Comparison of ENCODE assay signal across 18 mouse cellular contexts in genomic region chr6:87786621-87787020, GRCm38 (mm10). TPM values are rescaled to one million over a fixed set of nuclear protein-coding genes. Genes with fewer than 3 reads are reported as not detected.
DNase-seq lines count a peak whose midpoint lies in the region; ATAC-seq and TF ChIP-seq lines count a peak whose summit lies in the region.
"Had no signal": no experiment of that assay in that cellular context is flagged by ENCODE, and none has a peak within 500 bp of the region (broad histone marks: within the 10 kb centered on the region; RNA-seq: fewer than 3 reads in every experiment).

No protein-coding gene starts in this region.

- no peak for TF ChIP-seq POLR2A in myocyte (IDR thresholded peaks at IDR 0.05; ENCODE audit: insufficient read length, low read depth)

- no peak for TF ChIP-seq CTCF in liver, postnatal 0 days (IDR thresholded peaks at IDR 0.05; ENCODE audit: low read depth)

- peaks cover 25% of the 10 kb centered on the region for H3K4me1 ChIP-seq in heart, embryonic 10.5 days
- peaks cover 60% of the 10 kb centered on the region for H3K4me1 ChIP-seq in liver, embryonic 13.5 days (replicated peaks)
- peaks cover 45% of the 10 kb centered on the region for H3K4me1 ChIP-seq in liver, postnatal 0 days (ENCODE audit: insufficient read depth)
- peaks cover 65% of the 10 kb centered on the region for H3K4me1 ChIP-seq in liver, embryonic 15.5 days (replicated peaks)

- ATAC-seq in liver, embryonic 13.5 days (ENCODE audit: low read depth) = no peak
- ATAC-seq in liver, postnatal 0 days = no peak
- no peak for ATAC-seq in liver, embryonic 15.5 days (ENCODE audit: insufficient read depth)
- ATAC-seq: forebrain, embryonic 14.5 days had no signal

- no peak overlapping the region for H3ac ChIP-seq in myocyte (ENCODE audit: control insufficient read depth, insufficient read length)

- no peaks in the 10 kb centered on the region for H3K27me3 ChIP-seq in heart, embryonic 10.5 days (ENCODE audit: insufficient read depth, poor library complexity, severe bottlenecking)
- H3K27me3 ChIP-seq in liver, embryonic 13.5 days = no peaks in the 10 kb centered on the region
- H3K27me3 ChIP-seq in liver, postnatal 0 days (ENCODE audit: insufficient read depth, low read length) = no peaks in the 10 kb centered on the region
- no peaks in the 10 kb centered on the region for H3K27me3 ChIP-seq in liver, embryonic 15.5 days
- H3K27me3 ChIP-seq in myocyte (ENCODE audit: control insufficient read depth, insufficient read depth, insufficient read length) = no peaks in the 10 kb centered on the region
- H3K27me3 ChIP-seq: embryonic facial prominence, embryonic 13.5 days; heart, embryonic 12.5 days had no signal

- no peak overlapping the region for H3K4me2 ChIP-seq in liver, embryonic 13.5 days
- no peak overlapping the region for H3K4me2 ChIP-seq in liver, postnatal 0 days (ENCODE audit: low read depth, low read length)
- H3K4me2 ChIP-seq in liver, embryonic 15.5 days = no peak overlapping the region
- peak overlapping the region; percentile 6 for H3K4me2 ChIP-seq in myocyte (ENCODE audit: low read depth)
- H3K4me2 ChIP-seq: embryonic facial prominence, embryonic 13.5 days; heart, embryonic 12.5 days; hindbrain, embryonic 14.5 days had no signal

- peak; percentile 70 for DNase-seq in heart, embryonic 10.5 days (ENCODE audit: low spot score)
- DNase-seq in heart, adult 8-10 months (ENCODE audit: low spot score) = no peak
- no peak for DNase-seq in liver, embryonic 13.5 days
- no peak for DNase-seq in liver, postnatal 0 days
- DNase-seq in adrenal gland, adult (ENCODE audit: inconsistent age in 2 of 2, low spot score in 1 of 2) = no peak
- DNase-seq: adrenal gland, postnatal 10 days; cerebellum, adult 11 months; cerebellum, adult 8-10 months; cerebellum, postnatal 25 days had no signal

- H3K9ac ChIP-seq in liver, embryonic 13.5 days = no peak overlapping the region; the same call in 1 of the 2 replicates
- no peak overlapping the region for H3K9ac ChIP-seq in liver, postnatal 0 days (replicated peaks)
- no peak overlapping the region for H3K9ac ChIP-seq in liver, embryonic 15.5 days
- H3K9ac ChIP-seq: embryonic facial prominence, embryonic 13.5 days; heart, embryonic 12.5 days; hindbrain, embryonic 14.5 days had no signal

- no peak overlapping the region for H3K4me3 ChIP-seq in heart, embryonic 10.5 days
- no peak overlapping the region for H3K4me3 ChIP-seq in liver, embryonic 13.5 days (replicated peaks)
- H3K4me3 ChIP-seq in liver, postnatal 0 days (ENCODE audit: low read depth, low read length) = no peak overlapping the region
- no peak overlapping the region for H3K4me3 ChIP-seq in liver, embryonic 15.5 days (replicated peaks)
- H3K4me3 ChIP-seq in myocyte = no peak overlapping the region
- H3K4me3 ChIP-seq: embryonic facial prominence, embryonic 13.5 days; heart, embryonic 12.5 days; hindbrain, embryonic 10.5 days had no signal

- no peaks in the 10 kb centered on the region for H3K9me3 ChIP-seq in heart, embryonic 10.5 days
- H3K9me3 ChIP-seq in liver, embryonic 13.5 days (replicated peaks) = no peaks in the 10 kb centered on the region
- H3K9me3 ChIP-seq in liver, postnatal 0 days (ENCODE audit: low read length) = no peaks in the 10 kb centered on the region
- no peaks in the 10 kb centered on the region for H3K9me3 ChIP-seq in liver, embryonic 15.5 days (replicated peaks)
- H3K9me3 ChIP-seq: embryonic facial prominence, embryonic 13.5 days; heart, embryonic 12.5 days; hindbrain, embryonic 10.5 days had no signal

- no peak for TF ChIP-seq EP300 in liver, postnatal 0 days (IDR thresholded peaks at IDR 0.05; ENCODE audit: low read depth)

- WGBS in heart, embryonic 10.5 days = 84% methylated on average over 5 of the region's 5 CpGs
- 75% methylated on average over 5 of the region's 5 CpGs for WGBS in liver, embryonic 13.5 days (ENCODE audit: insufficient replicate concordance)
- 69% methylated on average over 5 of the region's 5 CpGs for WGBS in liver, postnatal 0 days (ENCODE audit: insufficient replicate concordance)
- WGBS in liver, embryonic 15.5 days (ENCODE audit: insufficient replicate concordance) = 69% methylated on average over 5 of the region's 5 CpGs

- no peaks in the 10 kb centered on the region for H3K79me2 ChIP-seq in myocyte (ENCODE audit: control insufficient read depth, insufficient read depth)

- H3K27ac ChIP-seq in heart, embryonic 10.5 days = no peak overlapping the region
- H3K27ac ChIP-seq in liver, embryonic 13.5 days = peak overlapping the region; percentile 99
- H3K27ac ChIP-seq in liver, postnatal 0 days (ENCODE audit: low read depth) = no peak overlapping the region
- peak overlapping the region; percentile 96; the same call in 1 of the 2 replicates for H3K27ac ChIP-seq in liver, embryonic 15.5 days (replicated peaks)
- H3K27ac ChIP-seq: embryonic facial prominence, embryonic 13.5 days; hindbrain, embryonic 10.5 days; hindbrain, embryonic 14.5 days had no signal

- H3K36me3 ChIP-seq in heart, embryonic 10.5 days = no peaks in the 10 kb centered on the region
- peaks cover 29% of the 10 kb centered on the region for H3K36me3 ChIP-seq in liver, embryonic 13.5 days
- peaks cover 14% of the 10 kb centered on the region for H3K36me3 ChIP-seq in liver, postnatal 0 days (replicated peaks; ENCODE audit: insufficient read depth, low read length)
- H3K36me3 ChIP-seq in liver, embryonic 15.5 days (replicated peaks) = peaks cover 42% of the 10 kb centered on the region
- H3K36me3 ChIP-seq in myocyte (ENCODE audit: control insufficient read depth, insufficient read depth) = no peaks in the 10 kb centered on the region
- H3K36me3 ChIP-seq: heart, embryonic 12.5 days had no signal

TF ChIP-seq in myocyte, 11 proteins besides CTCF, POLR2A, EP300 and RAD21:
- TF ChIP-seq CEBPB (IDR thresholded peaks at IDR 0.05; ENCODE audit: insufficient read depth, poor library complexity, severe bottlenecking) (no peak), SRF (IDR thresholded peaks at IDR 0.05; ENCODE audit: control insufficient read depth, insufficient read length, low read depth) (no peak), MYOD1 (IDR thresholded peaks at IDR 0.05; ENCODE audit: control insufficient read depth in 1 of 3, insufficient read length in 2 of 3, low read depth in 2 of 3) (no peak), USF1 (IDR thresholded peaks at IDR 0.05; ENCODE audit: low read depth) (no peak), MYOG (IDR thresholded peaks at IDR 0.05; ENCODE audit: control insufficient read depth in 1 of 3, insufficient read depth in 1 of 3, insufficient read length in 2 of 3, low read depth in 2 of 3) (no peak), E2F4 (IDR thresholded peaks at IDR 0.05; ENCODE audit: insufficient read depth) (no peak), TCF3 (IDR thresholded peaks at IDR 0.05; ENCODE audit: insufficient read length, low read depth) (no peak), MAX (IDR thresholded peaks at IDR 0.05; ENCODE audit: low read depth) (no peak), REST (IDR thresholded peaks at IDR 0.05; ENCODE audit: insufficient read depth, insufficient read length) (no peak), TCF12 (IDR thresholded peaks at IDR 0.05; ENCODE audit: insufficient read depth, poor library complexity, severe bottlenecking) (no peak), POLR2AphosphoS2 (IDR thresholded peaks at IDR 0.05; ENCODE audit: insufficient read length, low read depth) (no peak)

RNA-seq across cellular contexts. Expression of gene Gp9, which starts 8.7 kb away (rescaled TPM):
- 4.8 and 6.2 TPM in 2 replicates for polyA plus RNA-seq in heart, embryonic 10.5 days (2016; fragmentation: Nextera tagmentation; extraction: Ambion mirVana)
- 1 to 10 TPM in 3 of 4 experiments, under 1 TPM in 1; 0.81 to 3.6 (median 1.6) TPM for total RNA-seq in heart, adult 8-10 months (2022)
- polyA plus RNA-seq in liver, embryonic 13.5 days (2015; fragmentation: Nextera tagmentation; extraction: Ambion mirVana) = 32.7 and 35.6 TPM in 2 replicates
- polyA plus RNA-seq in liver, postnatal 0 days (2015; fragmentation: Nextera tagmentation; extraction: Ambion mirVana) = 36.5 and 38.0 TPM in 2 replicates
- 26.8 and 29.9 TPM in 2 replicates for polyA plus RNA-seq in liver, embryonic 15.5 days (2015; fragmentation: Nextera tagmentation; extraction: Ambion mirVana)
- polyA plus RNA-seq in myocyte (2012; fragmentation: generic; extraction: Trizol) = not detected
- total RNA-seq: ES-E14; gastrocnemius, adult 8-10 months had no signal

RNA-seq across cellular contexts. Expression of gene Rab43, which starts 25.3 kb away (rescaled TPM):
- polyA plus RNA-seq in heart, embryonic 10.5 days (2016; fragmentation: Nextera tagmentation; extraction: Ambion mirVana) = 4.4 and 5.1 TPM in 2 replicates
- 10 to 100 TPM in 1 of 4 experiments, 1 to 10 TPM in 3; 7.9 to 13.3 (median 9.0) TPM for total RNA-seq in heart, adult 8-10 months (2022)
- 20.6 and 24.1 TPM in 2 replicates for polyA plus RNA-seq in liver, embryonic 13.5 days (2015; fragmentation: Nextera tagmentation; extraction: Ambion mirVana)
- polyA plus RNA-seq in liver, postnatal 0 days (2015; fragmentation: Nextera tagmentation; extraction: Ambion mirVana) = 44.4 and 45.4 TPM in 2 replicates
- 33.2 and 44.8 TPM in 2 replicates for polyA plus RNA-seq in liver, embryonic 15.5 days (2015; fragmentation: Nextera tagmentation; extraction: Ambion mirVana)
- polyA plus RNA-seq in myocyte (2012; fragmentation: generic; extraction: Trizol) = 14.8 TPM

RNA-seq across cellular contexts. Expression of gene Gm45140, which starts 49.0 kb away (rescaled TPM):
- polyA plus RNA-seq in heart, embryonic 10.5 days (2016; fragmentation: Nextera tagmentation; extraction: Ambion mirVana) = 2.3 and 2.5 TPM in 2 replicates
- 1 to 10 TPM in 1 of 4 experiments, under 1 TPM in 1, not detected in 2; 0.24 to 1.9 TPM for total RNA-seq in heart, adult 8-10 months (2022)
- polyA plus RNA-seq in liver, embryonic 13.5 days (2015; fragmentation: Nextera tagmentation; extraction: Ambion mirVana) = 3.5 and 5.8 TPM in 2 replicates
- 2.8 and 3.2 TPM in 2 replicates for polyA plus RNA-seq in liver, postnatal 0 days (2015; fragmentation: Nextera tagmentation; extraction: Ambion mirVana)
- polyA plus RNA-seq in liver, embryonic 15.5 days (2015; fragmentation: Nextera tagmentation; extraction: Ambion mirVana) = 3.0 and 4.1 TPM in 2 replicates
- 2.6 TPM for polyA plus RNA-seq in myocyte (2012; fragmentation: generic; extraction: Trizol)

RNA-seq across cellular contexts. Expression of gene Isy1, which starts 52.0 kb away (rescaled TPM):
- 31.6 and 44.0 TPM in 2 replicates for polyA plus RNA-seq in heart, embryonic 10.5 days (2016; fragmentation: Nextera tagmentation; extraction: Ambion mirVana)
- 10 to 100 TPM; 18.4 to 28.1 (median 20.6) TPM for total RNA-seq in heart, adult 8-10 months (2022)
- polyA plus RNA-seq in liver, embryonic 13.5 days (2015; fragmentation: Nextera tagmentation; extraction: Ambion mirVana) = 51.5 and 63.6 TPM in 2 replicates
- 19.7 and 19.8 TPM in 2 replicates for polyA plus RNA-seq in liver, postnatal 0 days (2015; fragmentation: Nextera tagmentation; extraction: Ambion mirVana)
- polyA plus RNA-seq in liver, embryonic 15.5 days (2015; fragmentation: Nextera tagmentation; extraction: Ambion mirVana) = 21.7 and 24.1 TPM in 2 replicates
- 21.1 TPM for polyA plus RNA-seq in myocyte (2012; fragmentation: generic; extraction: Trizol)

RNA-seq across cellular contexts. Expression of gene Efcc1, which starts 56.0 kb away (rescaled TPM):
- 0.21 and 0.25 TPM in 2 replicates for polyA plus RNA-seq in heart, embryonic 10.5 days (2016; fragmentation: Nextera tagmentation; extraction: Ambion mirVana)
- total RNA-seq in heart, adult 8-10 months (2022) = 1 to 10 TPM in 3 of 4 experiments, under 1 TPM in 1; 0.53 to 1.2 (median 1.1) TPM
- polyA plus RNA-seq in liver, embryonic 13.5 days (2015; fragmentation: Nextera tagmentation; extraction: Ambion mirVana) = 0.16 and 0.35 TPM in 2 replicates
- 0.39 and 0.42 TPM in 2 replicates for polyA plus RNA-seq in liver, postnatal 0 days (2015; fragmentation: Nextera tagmentation; extraction: Ambion mirVana)
- polyA plus RNA-seq in liver, embryonic 15.5 days (2015; fragmentation: Nextera tagmentation; extraction: Ambion mirVana) = 0.15 and 0.16 TPM in 2 replicates
- polyA plus RNA-seq in myocyte (2012; fragmentation: generic; extraction: Trizol) = 0.04 TPM
- total RNA-seq: ES-E14 had no signal

Comparison
In these comparisons a context has a peak if more than half of its experiments do, and no peak if none do; other contexts are left out.
1. H3K27ac ChIP-seq: peak in liver, embryonic 13.5 days (single experiment) and liver, embryonic 15.5 days (single experiment); none in heart, embryonic 10.5 days (single experiment) and liver, postnatal 0 days (single experiment).